Mouse (Mus musculus) heart, adult 2 months (tissue): Measurements from ENCODE around the gene Mpz.

ENCODE experiments used
- CTCF ChIP-seq: fragments of 200-600 bp; IDR thresholded peaks from 2 replicates; pipeline ENCODE4 v1.8.1; 2022; ENCODE audit warnings: antibody characterized with exemption, mild to moderate bottlenecking, moderate library complexity
- POLR2A ChIP-seq: fragments of 200-500 bp; IDR thresholded peaks from 2 replicates; pipeline ENCODE4 v1.6.1; 2011; ENCODE audit warnings: mild to moderate bottlenecking, low read depth, low read length, control low read depth; ENCODE audit not compliant: insufficient read depth

DNA sequence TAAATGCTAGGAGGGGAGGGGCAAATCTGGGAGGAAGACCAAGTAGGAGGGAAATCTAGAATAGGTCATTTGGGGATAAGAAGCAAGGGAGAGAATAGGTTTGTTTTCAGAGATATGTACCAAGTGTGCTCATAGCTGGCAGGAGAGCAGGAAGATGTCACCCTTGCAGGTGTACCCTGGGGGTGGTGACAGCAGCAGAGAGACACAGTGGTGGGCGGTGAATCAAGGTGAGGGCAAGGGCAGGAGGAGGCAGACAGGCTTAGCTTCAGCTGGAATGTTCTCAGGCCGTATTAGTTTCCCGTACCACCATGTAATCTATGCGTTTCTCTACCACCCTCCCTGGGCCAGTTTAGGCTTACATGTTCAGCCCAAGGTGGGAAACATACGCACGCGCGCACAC, 22.3 kb downstream of the Mpz start:
- TF ChIP-seq CTCF, result no peak
- no peak for TF ChIP-seq POLR2A
